Mouse (Mus musculus) neural tube, embryonic 13.5 days (tissue): ENCODE results near the gene Ttc7b. TPM values are rescaled to one million over a fixed set of nuclear protein-coding genes. Genes with fewer than 3 reads are reported as not detected.
A peak's percentile ranks its signal among the peaks of the same experiment; 100 is the strongest.

Experiments used
- ATAC-seq: fragments of 200-750 bp; cut with Nextera tagmentation; 2 replicates; pipeline ENCODE4 v1.8.0; 2017; ENCODE audit warnings: low read depth, mild to moderate bottlenecking, moderate TSS enrichment, moderate library complexity
- H3K27ac ChIP-seq: fragments of 300-500 bp; sonication (generic); replicated peaks from 2 replicates; pipeline ENCODE4 v1.5.1; 2015; ENCODE audit warnings: moderate library complexity, mild to moderate bottlenecking, inconsistent platforms
- H3K27me3 ChIP-seq: fragments of 300-500 bp; sonication (generic); 2 replicates; pipeline ENCODE4 v1.6.1; 2015; ENCODE audit warnings: mild to moderate bottlenecking, inconsistent platforms
- H3K36me3 ChIP-seq: fragments of 300-500 bp; sonication (generic); 2 replicates; pipeline ENCODE4 v1.6.1; 2015; ENCODE audit warnings: mild to moderate bottlenecking, inconsistent platforms
- H3K4me1 ChIP-seq: fragments of 300-500 bp; sonication (generic); replicated peaks from 2 replicates; pipeline ENCODE4 v1.6.1; 2015; ENCODE audit warnings: inconsistent platforms
- H3K4me2 ChIP-seq: fragments of 300-500 bp; sonication (generic); 2 replicates; pipeline ENCODE4 v1.6.1; 2015; ENCODE audit warnings: inconsistent platforms, mild to moderate bottlenecking, moderate library complexity
- H3K4me3 ChIP-seq: fragments of 300-500 bp; sonication (generic); 2 replicates; pipeline ENCODE4 v1.5.1; 2015; ENCODE audit warnings: mild to moderate bottlenecking, inconsistent platforms
- H3K9ac ChIP-seq: fragments of 300-500 bp; sonication (generic); 2 replicates; pipeline ENCODE4 v1.6.1; 2015; ENCODE audit warnings: moderate library complexity, mild to moderate bottlenecking, inconsistent platforms
- H3K9me3 ChIP-seq: fragments of 300-500 bp; sonication (generic); 2 replicates; pipeline ENCODE4 v1.6.1; 2016; ENCODE audit warnings: inconsistent platforms
- WGBS: fragments of 180-500 bp; shearing (Covaris S2); methylation state at CpG from one replicate; pipeline ENCODE4 v1.1.7; 2015; 5-methylcytosine and 5-hydroxymethylcytosine counted together
- polyA plus RNA-seq: library from polyadenylated mRNA; unstranded; fragments of >200 nt; fragmentation: Nextera tagmentation; extraction: Ambion mirVana; gene quantifications from 2 replicates; pipeline ENCODE4 v1.2.1, GENCODE M21; 2015

The Ttc7b gene
- polyA plus RNA-seq, 1 experiment from 2014 or later = 7.3 TPM

- WGBS = under 1% methylated on average over 61 of the region's 76 CpGs
- Histone ChIP-seq H3K9me3 (no peaks in the 10 kb centered on the region), H3K27ac (peak overlapping the region; percentile 89), H3K27me3 (no peaks in the 10 kb centered on the region), H3K9ac (peak overlapping the region; percentile 97), H3K36me3 (no peaks in the 10 kb centered on the region), H3K4me2 (peak overlapping the region; percentile 87), H3K4me1 (peaks cover 30% of the 10 kb centered on the region), H3K4me3 (peak overlapping the region; percentile 93)
- ATAC-seq = peak; percentile 62
Measured at GRCm38 (mm10) chr12:100520077-100520793, 391 bp downstream of the Ttc7b start.

DNA sequence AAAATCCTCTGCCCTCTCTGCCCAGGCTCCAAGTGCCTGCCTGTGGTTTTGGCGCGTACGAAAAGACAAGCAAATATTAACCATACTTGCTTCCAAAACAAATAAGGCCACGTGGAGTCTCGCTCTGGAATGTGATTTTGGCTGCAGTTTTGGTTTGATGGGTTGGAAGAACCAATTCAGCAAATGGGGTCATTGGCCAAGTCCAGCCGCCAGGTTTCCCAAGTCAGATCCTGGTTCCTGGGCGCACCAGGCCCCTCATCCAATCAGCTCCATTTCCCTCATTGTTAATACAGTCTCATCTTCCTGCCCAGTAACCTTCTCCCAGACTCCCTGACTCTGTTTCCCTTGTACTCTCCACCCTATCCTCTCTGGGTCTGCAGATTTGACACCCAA lies 946 bp downstream of the Ttc7b start:
- peak overlapping the region; percentile 87 for H3K4me2 ChIP-seq
- no peaks in the 10 kb centered on the region for H3K9me3 ChIP-seq
- H3K27ac ChIP-seq = peak overlapping the region; percentile 89; the same call in 1 of the 2 replicates
- H3K4me1 ChIP-seq = peaks cover 30% of the 10 kb centered on the region
- WGBS = 48% methylated on average over 7 of the region's 7 CpGs
- no peaks in the 10 kb centered on the region for H3K36me3 ChIP-seq
- peak overlapping the region; percentile 93 for H3K4me3 ChIP-seq
- ATAC-seq = peak; percentile 21
- peak overlapping the region; percentile 97 for H3K9ac ChIP-seq
- H3K27me3 ChIP-seq = no peaks in the 10 kb centered on the region

DNA sequence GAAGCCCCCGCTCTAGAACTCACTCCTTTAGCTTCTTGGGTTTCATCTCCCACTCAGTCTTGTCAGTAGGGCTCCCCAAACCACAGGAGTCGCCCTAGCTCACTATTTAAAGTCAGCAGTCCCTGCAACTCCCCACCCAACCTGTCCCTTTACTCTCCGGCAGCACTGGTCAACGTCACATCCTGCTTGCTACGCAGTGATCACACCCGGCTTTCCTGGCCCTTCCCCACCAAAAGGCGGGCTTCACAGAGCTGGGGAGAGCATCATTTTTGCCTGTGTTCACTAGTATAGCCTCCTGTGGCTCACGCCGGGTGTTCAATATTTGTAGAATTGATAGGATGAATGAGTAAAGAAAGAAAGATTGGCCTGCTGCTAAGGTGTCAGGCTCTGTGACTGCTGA lies 3.3 kb downstream of the Ttc7b start:
- ATAC-seq = no peak
- no peak overlapping the region for H3K9ac ChIP-seq
- WGBS = 93% methylated on average over 9 of the region's 9 CpGs

DNA sequence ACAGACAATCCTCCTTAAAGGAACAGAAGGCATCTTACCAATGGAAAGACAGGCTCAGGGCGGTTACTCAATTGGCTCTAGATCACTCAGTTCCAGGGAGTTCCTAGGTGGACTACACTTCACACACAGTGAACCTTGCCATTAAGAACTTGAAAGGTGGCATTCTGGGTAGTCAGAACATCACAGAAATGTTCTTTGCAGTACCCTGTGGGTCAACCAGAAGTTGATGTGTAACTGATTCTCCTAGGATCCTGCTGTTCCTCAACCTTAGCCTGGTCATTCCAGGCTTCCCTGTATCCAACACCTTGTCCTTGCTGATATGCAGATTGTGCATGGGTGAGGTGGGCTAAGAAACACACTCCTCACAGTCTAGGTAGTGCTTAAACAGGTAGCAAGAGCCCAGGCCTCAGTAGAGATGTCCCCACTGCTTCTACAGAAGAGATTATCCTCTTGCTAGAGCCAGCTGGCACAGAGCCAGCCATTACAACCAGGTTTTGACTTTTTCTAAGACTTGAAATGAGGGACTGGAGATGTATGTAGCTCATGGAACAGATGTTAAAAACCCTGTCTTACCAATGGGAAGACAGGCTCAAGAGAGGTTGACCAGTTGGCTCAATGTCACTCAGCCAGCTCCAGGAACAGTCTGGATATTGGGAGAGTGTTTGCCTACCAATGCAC lies 4.3 kb downstream of the Ttc7b start:
- Histone ChIP-seq H3K9me3 (no peaks in the 10 kb centered on the region), H3K27ac (no peak overlapping the region), H3K4me1 (peaks cover 30% of the 10 kb centered on the region), H3K27me3 (no peaks in the 10 kb centered on the region), H3K9ac (no peak overlapping the region), H3K4me3 (no peak overlapping the region), H3K36me3 (peaks cover 11% of the 10 kb centered on the region; the same call in 1 of the 2 replicates), H3K4me2 (no peak overlapping the region)
- ATAC-seq = no peak
- WGBS = 97% methylated on average over 1 of the region's 1 CpGs

More for the DNA sequence above, 3.3 kb downstream of the Ttc7b start:
- H3K9me3 ChIP-seq = no peaks in the 10 kb centered on the region
- peaks cover 30% of the 10 kb centered on the region for H3K4me1 ChIP-seq
- 0 out of 2 replicates have a peak, but pooled peaks cover 2% of the 10 kb centered on the region for H3K36me3 ChIP-seq
- H3K27me3 ChIP-seq = no peaks in the 10 kb centered on the region
- no peak overlapping the region for H3K27ac ChIP-seq
- H3K4me3 ChIP-seq = no peak overlapping the region
- H3K4me2 ChIP-seq = no peak overlapping the region

GRCm38 (mm10) chr12:100515493-100515892 lies 5.1 kb downstream of the Ttc7b start:
- Histone ChIP-seq H3K4me2 (no peak overlapping the region), H3K4me1 (peaks cover 26% of the 10 kb centered on the region), H3K36me3 (peaks cover 17% of the 10 kb centered on the region; the same call in 1 of the 2 replicates), H3K4me3 (no peak overlapping the region), H3K27ac (no peak overlapping the region), H3K9me3 (no peaks in the 10 kb centered on the region), H3K9ac (no peak overlapping the region), H3K27me3 (no peaks in the 10 kb centered on the region)
- ATAC-seq = no peak
- whole genome bisulfite sequencing = 89% methylated on average over 4 of the region's 4 CpGs

- Histone ChIP-seq H3K27ac (no peak overlapping the region), H3K9me3 (no peaks in the 10 kb centered on the region), H3K27me3 (no peaks in the 10 kb centered on the region), H3K36me3 (peaks cover 17% of the 10 kb centered on the region; the same call in 1 of the 2 replicates), H3K9ac (no peak overlapping the region), H3K4me1 (peaks cover 21% of the 10 kb centered on the region), H3K4me3 (no peak overlapping the region), H3K4me2 (no peak overlapping the region)
- ATAC-seq = no peak
- 78% methylated on average over 1 of the region's 1 CpGs for WGBS
Measured at GRCm38 (mm10) chr12:100514611-100515010, 6.0 kb downstream of the Ttc7b start.

GRCm38 (mm10) chr12:100513131-100513530 lies 7.5 kb downstream of the Ttc7b start:
- no peak for ATAC-seq
- Histone ChIP-seq H3K4me1 (peaks cover 7% of the 10 kb centered on the region), H3K9ac (no peak overlapping the region), H3K27ac (no peak overlapping the region), H3K4me3 (no peak overlapping the region), H3K27me3 (no peaks in the 10 kb centered on the region), H3K9me3 (no peaks in the 10 kb centered on the region), H3K36me3 (peaks cover 17% of the 10 kb centered on the region; the same call in 1 of the 2 replicates), H3K4me2 (no peak overlapping the region)
- 91% methylated on average over 5 of the region's 5 CpGs for WGBS

DNA sequence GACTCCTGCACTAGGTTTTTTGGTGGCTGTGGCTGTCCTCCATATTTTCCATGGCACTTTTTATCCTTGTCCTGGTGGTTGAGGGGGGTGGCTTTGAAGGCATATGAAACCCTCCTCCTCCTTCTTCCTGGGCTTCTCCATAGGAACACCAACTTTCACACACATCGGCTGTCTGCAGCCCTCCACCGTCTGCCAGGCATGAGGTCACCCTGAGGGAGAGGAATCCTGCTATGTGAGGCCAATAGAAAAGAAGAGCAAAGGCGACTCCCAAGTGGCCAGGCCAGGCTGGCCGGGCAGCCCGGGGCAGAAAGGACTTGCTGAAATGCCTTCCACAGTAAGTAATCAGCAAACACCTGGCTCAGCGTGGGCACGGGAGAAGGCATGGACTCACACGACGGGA lies 8.0 kb downstream of the Ttc7b start:
- no peak overlapping the region for H3K4me2 ChIP-seq
- no peak overlapping the region for H3K4me3 ChIP-seq
- H3K27ac ChIP-seq = no peak overlapping the region
- peaks cover 17% of the 10 kb centered on the region; the same call in 1 of the 2 replicates for H3K36me3 ChIP-seq
- 0 out of 2 replicates have a peak, but pooled peaks cover 4% of the 10 kb centered on the region for H3K4me1 ChIP-seq
- ATAC-seq = no peak
- H3K27me3 ChIP-seq = no peaks in the 10 kb centered on the region
- no peak overlapping the region for H3K9ac ChIP-seq
- WGBS = 80% methylated on average over 9 of the region's 9 CpGs
- H3K9me3 ChIP-seq = no peaks in the 10 kb centered on the region

DNA sequence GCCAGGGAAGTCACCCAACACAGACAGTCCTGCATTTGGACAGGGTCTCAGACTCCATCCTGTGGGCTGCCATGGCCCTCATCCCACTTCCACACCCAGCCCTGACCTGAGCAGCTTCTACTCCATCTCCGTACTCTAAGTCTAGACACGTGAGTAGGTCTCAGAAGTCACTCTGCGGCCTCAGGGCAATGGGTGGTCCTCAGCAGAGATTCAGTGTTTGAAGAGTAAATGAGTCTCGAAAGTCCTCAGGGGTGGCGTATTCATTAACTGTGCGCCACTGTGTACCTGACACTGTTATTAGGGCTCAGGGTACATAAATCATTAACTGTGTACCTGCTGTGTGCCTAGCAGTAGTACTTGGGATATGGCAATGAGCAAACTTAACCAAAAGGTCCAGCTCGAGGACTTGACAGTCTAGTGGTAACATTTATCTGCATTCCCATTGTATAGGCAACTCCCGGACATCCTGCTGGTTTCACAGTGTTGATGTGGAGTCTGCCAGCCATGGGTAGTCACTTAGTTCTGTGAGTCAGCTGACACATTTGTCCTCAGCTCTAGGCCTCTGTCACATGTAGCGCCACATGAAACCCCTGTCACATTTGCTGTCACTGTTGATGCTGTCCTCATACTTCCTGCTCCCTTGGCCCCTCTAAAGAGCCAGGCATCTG lies 10.9 kb downstream of the Ttc7b start:
- Histone ChIP-seq H3K4me3 (no peak overlapping the region), H3K9me3 (no peaks in the 10 kb centered on the region), H3K27me3 (no peaks in the 10 kb centered on the region), H3K4me1 (no peaks in the 10 kb centered on the region), H3K4me2 (no peak overlapping the region), H3K9ac (no peak overlapping the region), H3K36me3 (peaks cover 17% of the 10 kb centered on the region; the same call in 1 of the 2 replicates), H3K27ac (no peak overlapping the region)
- ATAC-seq = no peak
- 88% methylated on average over 9 of the region's 9 CpGs for WGBS

DNA sequence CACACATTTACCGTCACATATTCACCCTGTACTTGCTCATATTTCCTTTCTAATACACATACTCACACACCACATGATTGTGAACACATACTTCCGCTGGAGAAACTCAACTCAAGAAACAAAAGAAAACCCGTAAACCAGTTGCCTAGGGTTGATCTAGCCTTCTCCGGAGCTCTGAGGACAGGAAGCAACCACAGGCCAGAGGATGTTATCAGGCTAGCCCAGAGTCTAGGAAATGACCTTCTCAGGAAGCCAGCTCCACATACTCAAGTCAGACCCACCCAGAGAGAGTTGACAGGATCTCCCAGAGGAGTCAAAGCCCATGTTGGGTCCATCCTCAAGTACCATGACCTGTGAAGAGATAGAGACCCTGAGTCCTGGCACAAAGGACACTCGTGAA lies 12.0 kb downstream of the Ttc7b start:
- H3K9ac ChIP-seq = no peak overlapping the region
- peaks cover 17% of the 10 kb centered on the region; the same call in 1 of the 2 replicates for H3K36me3 ChIP-seq
- no peaks in the 10 kb centered on the region for H3K4me1 ChIP-seq
- no peaks in the 10 kb centered on the region for H3K9me3 ChIP-seq
- H3K27me3 ChIP-seq = no peaks in the 10 kb centered on the region
- H3K4me2 ChIP-seq = no peak overlapping the region
- WGBS = 87% methylated on average over 5 of the region's 5 CpGs
- no peak for ATAC-seq
- H3K4me3 ChIP-seq = no peak overlapping the region
- no peak overlapping the region for H3K27ac ChIP-seq

GRCm38 (mm10) chr12:100505484-100505883 lies 15.1 kb downstream of the Ttc7b start:
- ATAC-seq = no peak
- H3K9me3 ChIP-seq = no peaks in the 10 kb centered on the region
- 97% methylated on average over 1 of the region's 1 CpGs for WGBS
- no peak overlapping the region for H3K27ac ChIP-seq
- H3K4me3 ChIP-seq = no peak overlapping the region
- no peaks in the 10 kb centered on the region for H3K36me3 ChIP-seq
- H3K9ac ChIP-seq = no peak overlapping the region
- H3K4me2 ChIP-seq = no peak overlapping the region
- H3K4me1 ChIP-seq = peaks cover 9% of the 10 kb centered on the region; the same call in 1 of the 2 replicates
- no peaks in the 10 kb centered on the region for H3K27me3 ChIP-seq

- 89% methylated on average over 2 of the region's 2 CpGs for WGBS
- ATAC-seq = no peak
- H3K27ac ChIP-seq = no peak overlapping the region
- H3K9me3 ChIP-seq = no peaks in the 10 kb centered on the region
- H3K36me3 ChIP-seq = peaks cover 6% of the 10 kb centered on the region
- no peak overlapping the region for H3K4me2 ChIP-seq
- H3K4me3 ChIP-seq = no peak overlapping the region
- peaks cover 9% of the 10 kb centered on the region; the same call in 1 of the 2 replicates for H3K4me1 ChIP-seq
- H3K27me3 ChIP-seq = no peaks in the 10 kb centered on the region
- no peak overlapping the region for H3K9ac ChIP-seq
Measured at GRCm38 (mm10) chr12:100504585-100504984, 16.0 kb downstream of the Ttc7b start.
